ENCODE assay signal across 16 mouse cellular contexts in genomic region chr2:63861821-63862220, GRCm38 (mm10).
"Had no signal": no experiment of that assay in that cellular context is flagged by ENCODE, and none has a peak within 500 bp of the region (broad histone marks: within the 10 kb centered on the region; RNA-seq: fewer than 3 reads in every experiment).

No protein-coding gene starts in this region.

- H3K36me3 ChIP-seq: neural tube, embryonic 13.5 days; neural tube, embryonic 15.5 days; stomach, embryonic 15.5 days had no signal

- H3K27ac ChIP-seq: neural tube, embryonic 13.5 days; neural tube, embryonic 15.5 days; stomach, embryonic 15.5 days; stomach, postnatal 0 days had no signal

- H3K4me2 ChIP-seq: neural tube, embryonic 13.5 days; neural tube, embryonic 15.5 days; stomach, embryonic 15.5 days had no signal

- H3K27me3 ChIP-seq: neural tube, embryonic 13.5 days; neural tube, embryonic 15.5 days; stomach, embryonic 15.5 days had no signal

- H3K9me3 ChIP-seq: neural tube, embryonic 13.5 days; neural tube, embryonic 15.5 days; stomach, embryonic 15.5 days had no signal

- DNase-seq: retina, postnatal 1 day; right cerebral cortex, adult 18-20 months; right cerebral cortex, postnatal 14 days; right cerebral cortex, postnatal 25 days; right cerebral cortex, postnatal 4 days; spleen, adult 18-20 months; thymus, adult 18-20 months; thymus, adult 2 months; thymus, postnatal 14 days; thymus, postnatal 25 days; thymus, postnatal 36 days; thymus, postnatal 4 days had no signal

- H3K9ac ChIP-seq: neural tube, embryonic 13.5 days; neural tube, embryonic 15.5 days; stomach, embryonic 15.5 days had no signal

- H3K4me1 ChIP-seq: neural tube, embryonic 15.5 days; stomach, embryonic 15.5 days had no signal

- H3K4me3 ChIP-seq: neural tube, embryonic 13.5 days; neural tube, embryonic 15.5 days; stomach, embryonic 15.5 days had no signal
